Mouse (Mus musculus): ENCODE results near the gene Trim80. TPM values are rescaled to one million over a fixed set of nuclear protein-coding genes. Genes with fewer than 3 reads are reported as not detected.
A peak's percentile ranks its signal among the peaks of the same experiment; 100 is the strongest.

Trim80 gene
- polyA plus RNA-seq, 1 experiment = 0.28 TPM

DNA sequence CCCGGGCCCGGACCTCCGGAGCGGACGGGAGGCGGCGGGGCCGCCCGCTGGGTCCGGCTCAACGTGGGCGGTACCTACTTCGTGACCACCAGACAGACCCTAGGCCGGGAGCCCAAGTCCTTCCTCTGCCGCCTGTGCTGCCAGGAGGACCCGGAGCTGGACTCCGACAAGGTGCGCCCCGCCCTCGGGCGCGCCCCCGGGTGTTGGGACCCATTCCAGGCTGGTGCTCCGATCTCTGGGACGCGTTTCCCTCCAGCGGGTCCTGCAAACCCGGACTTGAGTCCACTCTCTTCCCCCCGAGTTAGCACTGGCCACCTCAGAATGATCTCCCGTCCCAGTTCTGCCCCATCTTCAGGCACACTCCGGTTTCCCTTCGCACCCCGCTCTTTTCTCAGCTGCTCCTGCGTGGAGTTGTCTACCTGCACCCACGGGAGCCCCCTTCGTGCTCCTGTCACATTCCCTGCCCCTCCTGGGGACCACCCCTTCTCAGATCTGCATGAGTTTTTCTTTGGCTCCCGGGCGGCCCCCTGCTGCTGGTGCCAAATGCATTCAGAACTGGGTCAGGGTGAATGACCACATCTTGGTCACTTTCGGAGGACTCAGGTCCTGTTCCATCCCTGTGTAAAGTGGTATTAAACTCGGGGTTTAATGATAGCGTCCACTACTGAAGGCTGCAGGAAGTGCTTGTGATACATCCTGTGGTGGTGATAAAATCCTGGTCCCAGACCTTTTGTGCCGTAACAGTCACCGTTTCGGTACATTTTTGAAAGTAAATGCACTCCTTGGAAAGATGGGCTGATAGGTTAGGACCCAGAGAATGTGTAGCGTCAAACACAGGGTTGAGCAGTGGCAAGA lies 19.8 kb upstream of the Trim80 start:
- peak; percentile 72 for DNase-seq
- Histone ChIP-seq H3K36me3 (ENCODE audit: control insufficient read depth, insufficient read depth, low read length) (peaks cover 3% of the 10 kb centered on the region; the same call in 1 of the 2 replicates), H3K4me1 (ENCODE audit: control insufficient read depth, insufficient read depth, low read length) (peaks cover 15% of the 10 kb centered on the region), H3K27me3 (replicated peaks; ENCODE audit: control insufficient read depth, insufficient read depth, low read length) (no peaks in the 10 kb centered on the region), H3K4me3 (ENCODE audit: insufficient read depth, low read depth, low read length) (peak overlapping the region; percentile 98), H3K27ac (ENCODE audit: insufficient read depth, low read depth, low read length) (peak overlapping the region; percentile 70)
- TF ChIP-seq POLR2A (IDR thresholded peaks at IDR 0.05; ENCODE audit: low read depth, low read length) = no peak
- TF ChIP-seq CTCF (conservative IDR thresholded peaks at IDR 0.05; ENCODE audit: insufficient read depth, insufficient read length, low read depth, low read length) = no peak
- WGBS = 1% methylated on average over 45 of the region's 45 CpGs

DNA sequence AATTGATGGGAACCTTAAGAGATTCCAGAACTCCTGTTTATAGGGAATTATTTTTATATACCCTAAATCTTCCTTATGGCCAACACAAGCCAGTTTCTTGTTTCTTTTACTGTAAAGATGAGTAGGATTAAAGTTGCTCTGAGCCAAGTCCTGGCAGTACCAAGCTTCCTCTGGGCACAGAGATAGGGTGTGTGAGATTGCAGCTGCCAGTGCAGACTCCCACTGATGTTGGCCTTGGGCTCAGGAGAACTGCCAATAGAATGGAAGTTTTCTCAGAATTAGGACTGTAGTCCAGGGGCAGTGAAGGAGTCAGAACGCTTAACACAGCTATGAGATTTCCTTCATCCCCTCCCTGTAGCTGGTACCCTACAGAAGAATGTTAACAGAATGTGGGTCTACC lies 19.0 kb upstream of the Trim80 start:
- peaks cover 15% of the 10 kb centered on the region for H3K4me1 ChIP-seq (ENCODE audit: control insufficient read depth, insufficient read depth, low read length)
- H3K36me3 ChIP-seq (ENCODE audit: control insufficient read depth, insufficient read depth, low read length) = no peaks in the 10 kb centered on the region
- no peak for TF ChIP-seq CTCF (conservative IDR thresholded peaks at IDR 0.05; ENCODE audit: insufficient read depth, insufficient read length, low read depth, low read length)
- no peak for TF ChIP-seq POLR2A (IDR thresholded peaks at IDR 0.05; ENCODE audit: low read depth, low read length)
- WGBS = 26% methylated on average over 1 of the region's 1 CpGs
- H3K4me3 ChIP-seq (ENCODE audit: insufficient read depth, low read depth, low read length) = 0 out of 2 replicates have a peak overlapping the region, but pooled peaks have one; percentile 7
- no peaks in the 10 kb centered on the region for H3K27me3 ChIP-seq (replicated peaks; ENCODE audit: control insufficient read depth, insufficient read depth, low read length)
- H3K27ac ChIP-seq (ENCODE audit: insufficient read depth, low read depth, low read length) = no peak overlapping the region
- peak; percentile 43 for DNase-seq

DNA sequence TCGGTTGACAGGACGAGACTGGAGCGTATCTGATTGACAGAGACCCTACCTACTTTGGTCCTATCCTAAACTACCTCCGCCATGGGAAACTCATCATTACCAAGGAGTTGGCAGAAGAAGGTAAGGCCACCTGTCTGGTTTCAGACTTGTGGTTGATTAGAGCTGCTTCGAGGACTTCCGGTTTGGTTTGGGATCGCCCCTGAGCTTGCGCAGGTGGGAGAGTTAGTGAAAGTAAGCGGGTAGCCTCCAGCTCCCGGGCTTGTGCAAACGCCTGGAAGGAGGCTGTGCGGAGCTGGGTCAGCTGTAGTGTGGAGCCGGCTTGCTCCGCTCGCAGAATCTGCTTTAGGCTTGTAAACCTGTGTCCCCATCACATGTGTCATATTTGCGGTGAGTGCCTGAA lies 18.4 kb upstream of the Trim80 start:
- WGBS = 85% methylated on average over 16 of the region's 16 CpGs
- H3K4me1 ChIP-seq (ENCODE audit: control insufficient read depth, insufficient read depth, low read length) = peaks cover 15% of the 10 kb centered on the region
- DNase-seq = no peak
- no peaks in the 10 kb centered on the region for H3K27me3 ChIP-seq (replicated peaks; ENCODE audit: control insufficient read depth, insufficient read depth, low read length)
- H3K36me3 ChIP-seq (ENCODE audit: control insufficient read depth, insufficient read depth, low read length) = no peaks in the 10 kb centered on the region
- TF ChIP-seq POLR2A (IDR thresholded peaks at IDR 0.05; ENCODE audit: low read depth, low read length) = no peak
- TF ChIP-seq CTCF (conservative IDR thresholded peaks at IDR 0.05; ENCODE audit: insufficient read depth, insufficient read length, low read depth, low read length) = no peak
- no peak overlapping the region for H3K4me3 ChIP-seq (ENCODE audit: insufficient read depth, low read depth, low read length)
- H3K27ac ChIP-seq (ENCODE audit: insufficient read depth, low read depth, low read length) = no peak overlapping the region

DNA sequence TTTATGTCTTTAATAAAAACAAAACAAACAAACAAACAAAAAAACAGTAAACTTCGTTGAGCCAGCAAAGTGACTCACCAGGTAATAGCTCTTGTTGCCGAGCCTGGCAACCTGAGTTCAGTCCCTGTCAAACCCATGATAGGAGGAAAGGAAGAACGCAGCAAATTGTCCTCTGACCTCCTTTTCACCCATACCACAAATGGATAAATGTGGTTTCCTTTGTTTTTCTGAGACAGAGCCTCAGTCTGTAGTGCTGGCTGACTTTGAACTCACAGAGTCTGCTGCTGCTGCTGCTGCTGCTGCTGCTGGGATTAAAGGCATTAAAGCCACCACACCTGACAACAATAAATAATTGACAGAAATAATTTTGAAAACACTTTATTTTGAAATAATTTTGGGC lies 17.3 kb upstream of the Trim80 start:
- DNase-seq = no peak
- Histone ChIP-seq H3K36me3 (ENCODE audit: control insufficient read depth, insufficient read depth, low read length) (no peaks in the 10 kb centered on the region), H3K27ac (ENCODE audit: insufficient read depth, low read depth, low read length) (no peak overlapping the region), H3K4me1 (ENCODE audit: control insufficient read depth, insufficient read depth, low read length) (peaks cover 15% of the 10 kb centered on the region), H3K27me3 (replicated peaks; ENCODE audit: control insufficient read depth, insufficient read depth, low read length) (no peaks in the 10 kb centered on the region), H3K4me3 (ENCODE audit: insufficient read depth, low read depth, low read length) (no peak overlapping the region)
- 89% methylated on average over 3 of the region's 3 CpGs for WGBS
- TF ChIP-seq CTCF (conservative IDR thresholded peaks at IDR 0.05; ENCODE audit: insufficient read depth, insufficient read length, low read depth, low read length) = no peak
- no peak for TF ChIP-seq POLR2A (IDR thresholded peaks at IDR 0.05; ENCODE audit: low read depth, low read length)

DNA sequence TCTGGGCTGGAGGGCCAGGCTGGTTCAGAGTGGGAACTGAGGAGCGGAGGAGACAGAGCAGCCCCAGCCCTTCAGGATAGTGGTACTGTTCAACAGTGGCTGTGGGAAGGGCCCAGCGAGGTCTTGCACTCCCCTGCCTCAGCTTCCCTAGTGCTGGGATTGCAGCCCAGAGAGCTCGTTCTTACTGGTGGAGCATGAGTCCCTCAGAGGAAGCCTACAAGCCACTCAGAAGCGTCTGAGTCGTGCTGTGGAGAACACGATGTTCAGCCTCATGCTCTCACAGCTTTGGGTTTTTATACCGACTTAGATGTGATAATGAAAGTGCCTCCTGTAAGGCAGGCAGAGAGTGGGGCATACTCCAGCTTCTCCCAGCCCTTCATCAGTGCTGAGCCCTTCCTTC lies 15.7 kb upstream of the Trim80 start:
- no peak overlapping the region for H3K4me3 ChIP-seq (ENCODE audit: insufficient read depth, low read depth, low read length)
- no peaks in the 10 kb centered on the region for H3K27me3 ChIP-seq (replicated peaks; ENCODE audit: control insufficient read depth, insufficient read depth, low read length)
- H3K4me1 ChIP-seq (ENCODE audit: control insufficient read depth, insufficient read depth, low read length) = peaks cover 7% of the 10 kb centered on the region
- no peak for DNase-seq
- no peak overlapping the region for H3K27ac ChIP-seq (ENCODE audit: insufficient read depth, low read depth, low read length)
- no peaks in the 10 kb centered on the region for H3K36me3 ChIP-seq (ENCODE audit: control insufficient read depth, insufficient read depth, low read length)
- TF ChIP-seq CTCF (conservative IDR thresholded peaks at IDR 0.05; ENCODE audit: insufficient read depth, insufficient read length, low read depth, low read length) (no peak), POLR2A (IDR thresholded peaks at IDR 0.05; ENCODE audit: low read depth, low read length) (no peak)
- 87% methylated on average over 7 of the region's 7 CpGs for WGBS

DNA sequence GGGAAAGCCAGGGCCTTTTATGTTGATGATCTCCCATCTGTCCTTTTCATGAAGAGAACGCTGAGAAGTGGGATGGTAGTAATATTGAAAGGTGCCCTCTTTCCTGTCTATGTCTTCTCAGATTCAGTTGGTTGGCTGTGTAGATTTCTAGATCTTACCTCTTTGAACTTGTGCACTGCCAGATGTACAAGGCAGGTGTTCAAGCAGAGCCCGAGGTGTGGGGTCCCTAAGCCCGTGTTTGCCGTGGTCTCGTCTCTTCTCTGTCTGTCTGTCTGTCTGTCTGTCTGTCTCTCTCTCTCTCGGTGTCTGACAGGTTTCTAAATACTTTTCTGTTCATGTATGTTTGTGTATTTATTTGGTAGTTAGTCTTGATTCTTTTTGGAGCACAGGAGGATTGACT lies 14.7 kb upstream of the Trim80 start:
- 0 out of 2 replicates have a peak, but pooled peaks cover 2% of the 10 kb centered on the region for H3K36me3 ChIP-seq (ENCODE audit: control insufficient read depth, insufficient read depth, low read length)
- no peak overlapping the region for H3K27ac ChIP-seq (ENCODE audit: insufficient read depth, low read depth, low read length)
- TF ChIP-seq POLR2A (IDR thresholded peaks at IDR 0.05; ENCODE audit: low read depth, low read length) (no peak), CTCF (conservative IDR thresholded peaks at IDR 0.05; ENCODE audit: insufficient read depth, insufficient read length, low read depth, low read length) (no peak)
- 80% methylated on average over 6 of the region's 6 CpGs for WGBS
- DNase-seq = no peak
- no peaks in the 10 kb centered on the region for H3K27me3 ChIP-seq (replicated peaks; ENCODE audit: control insufficient read depth, insufficient read depth, low read length)
- peaks cover 7% of the 10 kb centered on the region for H3K4me1 ChIP-seq (ENCODE audit: control insufficient read depth, insufficient read depth, low read length)
- no peak overlapping the region for H3K4me3 ChIP-seq (ENCODE audit: insufficient read depth, low read depth, low read length)
